Mouse (Mus musculus) ovary, postnatal 36 days (tissue): ENCODE measurements at regions not wholly inside any gene's neighbourhood (a gene's known extent, or its start where the extent isn't known, plus 50 kb on each side); places are given as distances from the start of the nearest gene placed in this dataset.

Source experiments
- DNase-seq: peaks from one replicate; pipeline ENCODE4 v3.0.0; 2022; ENCODE audit warnings: low spot score, mixed read lengths

GRCm38 (mm10) chr3:117520461-117520860 is 54.2 kb upstream of the Plppr5 start:
- no peak for DNase-seq

GRCm38 (mm10) chr3:117508090-117508489 is 66.5 kb upstream of the Plppr5 start:
- no peak for DNase-seq

GRCm38 (mm10) chr3:117506151-117506723 is 68.4 kb upstream of the Plppr5 start:
- DNase-seq, result no peak

- no peak for DNase-seq
Observed at GRCm38 (mm10) chr3:117501107-117501506, 73.5 kb upstream of the Plppr5 start.

- DNase-seq, result no peak
Observed at GRCm38 (mm10) chr3:117498138-117498897, 76.3 kb upstream of the Plppr5 start.

GRCm38 (mm10) chr3:117494118-117494517 is 80.5 kb upstream of the Plppr5 start:
- peak; percentile 17 for DNase-seq

GRCm38 (mm10) chr3:117487281-117488027 is 87.2 kb upstream of the Plppr5 start:
- no peak for DNase-seq

GRCm38 (mm10) chr3:117486351-117486750 is 88.3 kb upstream of the Plppr5 start:
- no peak for DNase-seq

- DNase-seq, result no peak
Observed at GRCm38 (mm10) chr3:117480131-117480530, 94.5 kb upstream of the Plppr5 start.

GRCm38 (mm10) chr3:117459507-117459906 is 98.8 kb upstream of the Plppr4 start:
- DNase-seq, result no peak

- no peak for DNase-seq
Observed at GRCm38 (mm10) chr3:117450559-117450958, 89.9 kb upstream of the Plppr4 start.

- DNase-seq, result no peak
Observed at GRCm38 (mm10) chr3:117441887-117442286, 81.2 kb upstream of the Plppr4 start.

- DNase-seq, result no peak
Observed at GRCm38 (mm10) chr3:117440294-117440693, 79.6 kb upstream of the Plppr4 start.

GRCm38 (mm10) chr3:117438473-117439114 is 77.9 kb upstream of the Plppr4 start:
- DNase-seq, result peak; percentile 51

- DNase-seq, result no peak
Observed at GRCm38 (mm10) chr3:117424526-117424925, 63.9 kb upstream of the Plppr4 start.

- DNase-seq, result no peak
Observed at GRCm38 (mm10) chr3:117412896-117413747, 52.4 kb upstream of the Plppr4 start.
